In the genomic region with DNA sequence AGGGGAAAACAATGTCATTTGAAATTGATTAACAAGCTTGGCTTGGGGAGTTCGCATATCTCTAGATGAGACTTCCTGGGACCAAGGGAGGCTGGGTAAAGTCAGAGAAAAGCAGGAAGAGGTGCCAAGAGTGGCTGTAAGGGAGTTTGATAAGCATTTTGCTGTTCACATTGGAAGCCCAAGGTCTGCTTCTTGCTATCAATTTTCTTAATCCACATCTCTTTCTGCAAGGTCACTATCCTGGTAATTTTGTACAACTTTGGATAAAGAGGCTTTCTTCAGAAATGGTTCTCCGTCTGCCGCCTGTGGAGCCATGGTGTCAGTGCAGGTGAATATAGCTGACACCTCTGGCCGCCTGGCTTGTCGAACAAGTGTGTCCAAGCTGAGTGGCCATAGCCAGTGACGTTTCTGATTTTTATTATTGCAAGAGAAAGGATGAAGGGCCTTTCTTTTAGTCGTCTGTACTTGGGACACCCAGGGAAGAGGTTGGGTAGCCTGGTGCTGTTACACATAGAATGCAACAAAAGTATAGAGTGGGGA, we compare ENCODE assay signal across 9 mouse cellular contexts. TPM values are rescaled to one million over a fixed set of nuclear protein-coding genes. Genes with fewer than 3 reads are reported as not detected.
DNase-seq lines count a peak whose midpoint lies in the region; ATAC-seq lines count a peak whose summit lies in the region.
"Had no signal": no experiment of that assay in that cellular context is flagged by ENCODE, and none has a peak within 500 bp of the region (broad histone marks: within the 10 kb centered on the region; RNA-seq: fewer than 3 reads in every experiment).

No protein-coding gene starts in this region.

- H3K4me3 ChIP-seq in limb, embryonic 15.5 days, result peak overlapping the region; percentile 88
- peak overlapping the region; percentile 96 for H3K4me3 ChIP-seq in midbrain, embryonic 13.5 days (replicated peaks)

- peak overlapping the region; percentile 67 for H3K4me2 ChIP-seq in limb, embryonic 15.5 days
- H3K4me2 ChIP-seq in midbrain, embryonic 13.5 days (replicated peaks), result peak overlapping the region; percentile 86

- peaks cover 10% of the 10 kb centered on the region; the same call in 1 of the 2 replicates for H3K36me3 ChIP-seq in limb, embryonic 15.5 days
- peaks cover 12% of the 10 kb centered on the region for H3K36me3 ChIP-seq in midbrain, embryonic 13.5 days

- WGBS in limb, embryonic 15.5 days, result 3% methylated on average over 7 of the region's 7 CpGs
- 9% methylated on average over 7 of the region's 7 CpGs for WGBS in midbrain, embryonic 13.5 days

- intact Hi-C loops in heart, postnatal 25 days (cut with DNase I), result loop anchor here (5.0 kb wide), 1 partner anchor 73 kb away; no protein-coding TSS in a partner anchor

- H3K9me3 ChIP-seq in limb, embryonic 15.5 days, result no peaks in the 10 kb centered on the region
- no peaks in the 10 kb centered on the region for H3K9me3 ChIP-seq in midbrain, embryonic 13.5 days

- DNase-seq in urinary bladder, postnatal 25 days (ENCODE audit: low spot score), result peak; percentile 35
- no peak for DNase-seq in urinary bladder, postnatal 10 days (ENCODE audit: low spot score)
- DNase-seq in embryo, embryonic 10.5 days (ENCODE audit: low spot score), result peak; percentile 78
- DNase-seq in heart, postnatal 25 days (ENCODE audit: low spot score), result peak; percentile 13
- DNase-seq in testis, postnatal 10 days (ENCODE audit: low spot score), result peak; percentile 66
- no peak for DNase-seq in left cerebral cortex, adult 11 months (ENCODE audit: low spot score)

- peak; percentile 61; the same call in 1 of the 2 replicates for ATAC-seq in limb, embryonic 15.5 days (ENCODE audit: insufficient number of reproducible peaks, low FRiP score, low TSS enrichment, low read depth)
- ATAC-seq in midbrain, embryonic 13.5 days, result peak; percentile 76

- H3K27ac ChIP-seq in limb, embryonic 15.5 days, result peak overlapping the region; percentile 96
- H3K27ac ChIP-seq in midbrain, embryonic 13.5 days, result peak overlapping the region; percentile 92

- peak overlapping the region; percentile 89 for H3K9ac ChIP-seq in limb, embryonic 15.5 days
- H3K9ac ChIP-seq in midbrain, embryonic 13.5 days (replicated peaks), result peak overlapping the region; percentile 97

- H3K27me3 ChIP-seq in limb, embryonic 15.5 days, result no peaks in the 10 kb centered on the region
- H3K27me3 ChIP-seq in midbrain, embryonic 13.5 days, result no peaks in the 10 kb centered on the region

- peaks cover 16% of the 10 kb centered on the region for H3K4me1 ChIP-seq in limb, embryonic 15.5 days
- peaks cover 24% of the 10 kb centered on the region for H3K4me1 ChIP-seq in midbrain, embryonic 13.5 days (replicated peaks)

RNA-seq across cellular contexts. Expression of a gene that starts 0.5 kb away (rescaled TPM):
- total RNA-seq in heart, postnatal 25 days (2021), result 10 to 100 TPM; 60.9 to 64.9 TPM
- polyA plus RNA-seq in limb, embryonic 15.5 days (2015; fragmentation: Nextera tagmentation; extraction: Ambion mirVana), result 67.4 and 77.4 TPM in 2 replicates
- 78.8 and 84.0 TPM in 2 replicates for polyA plus RNA-seq in midbrain, embryonic 13.5 days (2015; fragmentation: Nextera tagmentation; extraction: Ambion mirVana)

RNA-seq across cellular contexts. Expression of a gene that starts 5.2 kb away (rescaled TPM):
- 1 to 10 TPM; 7.4 to 9.4 TPM for total RNA-seq in heart, postnatal 25 days (2021)
- polyA plus RNA-seq in limb, embryonic 15.5 days (2015; fragmentation: Nextera tagmentation; extraction: Ambion mirVana), result 1.1 and 1.3 TPM in 2 replicates
- 6.1 and 6.8 TPM in 2 replicates for polyA plus RNA-seq in midbrain, embryonic 13.5 days (2015; fragmentation: Nextera tagmentation; extraction: Ambion mirVana)

RNA-seq across cellular contexts. Expression of a gene that starts 56.5 kb away (rescaled TPM):
- total RNA-seq in heart, postnatal 25 days (2021), result 100 to 1,000 TPM; 742 to 813 TPM
- polyA plus RNA-seq in limb, embryonic 15.5 days (2015; fragmentation: Nextera tagmentation; extraction: Ambion mirVana), result 3.7 and 6.2 TPM in 2 replicates
- 0.39 and 0.50 TPM in 2 replicates for polyA plus RNA-seq in midbrain, embryonic 13.5 days (2015; fragmentation: Nextera tagmentation; extraction: Ambion mirVana)
- total RNA-seq: layer of hippocampus, adult 18-20 months had no signal

Comparison
In these comparisons a context has a peak if more than half of its experiments do, and no peak if none do; other contexts are left out.
1. DNase-seq: peak in urinary bladder, postnatal 25 days (single experiment), embryo, embryonic 10.5 days (single experiment), heart, postnatal 25 days (single experiment) and testis, postnatal 10 days (single experiment); none in urinary bladder, postnatal 10 days (single experiment) and left cerebral cortex, adult 11 months (single experiment).